Mouse (Mus musculus): ENCODE measurements around the gene Sf3a2.

DNA sequence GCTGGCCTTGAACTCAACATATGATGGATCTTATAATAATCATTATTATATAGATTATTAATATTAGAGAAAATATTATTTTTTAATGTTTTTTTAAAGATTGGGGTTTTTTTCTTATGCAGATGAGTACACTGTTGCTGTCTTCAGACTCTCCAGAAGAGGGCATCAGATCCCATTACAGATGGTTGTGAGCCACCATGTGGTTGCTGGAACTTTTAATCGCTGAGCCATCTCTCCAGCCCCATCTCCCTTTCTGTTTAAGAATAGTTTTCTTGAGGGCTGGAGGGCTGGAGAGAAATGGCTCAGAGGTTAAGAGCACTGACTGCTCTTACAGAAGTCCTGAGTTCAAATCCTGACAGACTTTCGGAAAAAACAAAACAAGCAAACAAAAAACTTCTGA, 24.0 kb downstream of the Sf3a2 start:
- TF ChIP-seq POLR2A (IDR thresholded peaks at IDR 0.05; ENCODE audit: insufficient read length, low read depth) (no peak), TCF12 (IDR thresholded peaks at IDR 0.05; ENCODE audit: insufficient read depth, poor library complexity, severe bottlenecking) (no peak), MAX (IDR thresholded peaks at IDR 0.05; ENCODE audit: low read depth) (no peak), USF1 (IDR thresholded peaks at IDR 0.05; ENCODE audit: low read depth) (no peak), TCF3 (IDR thresholded peaks at IDR 0.05; ENCODE audit: insufficient read length, low read depth) (no peak), MYOG (IDR thresholded peaks at IDR 0.05; ENCODE audit: control insufficient read depth in 1 of 3, insufficient read depth in 1 of 3, insufficient read length in 2 of 3, low read depth in 2 of 3) (no peak), E2F4 (IDR thresholded peaks at IDR 0.05; ENCODE audit: insufficient read depth) (no peak), REST (IDR thresholded peaks at IDR 0.05; ENCODE audit: insufficient read depth, insufficient read length) (no peak), CEBPB (IDR thresholded peaks at IDR 0.05; ENCODE audit: insufficient read depth, poor library complexity, severe bottlenecking) (no peak)
